15 mouse cellular contexts compared by ENCODE assay signal in genomic region chr11:96743000-96743399, GRCm38 (mm10). TPM values are rescaled to one million over a fixed set of nuclear protein-coding genes. Genes with fewer than 3 reads are reported as not detected.
DNase-seq lines count a peak whose midpoint lies in the region; ATAC-seq lines count a peak whose summit lies in the region.
"Had no signal": no experiment of that assay in that cellular context is flagged by ENCODE, and none has a peak within 500 bp of the region (broad histone marks: within the 10 kb centered on the region; RNA-seq: fewer than 3 reads in every experiment).

No protein-coding gene starts in this region.

- peak overlapping the region; percentile 46; the same call in 1 of the 2 replicates for H3K27ac ChIP-seq in forebrain, embryonic 11.5 days (ENCODE audit: low read depth, low read length)
- no peak overlapping the region for H3K27ac ChIP-seq in forebrain, embryonic 15.5 days (replicated peaks)
- H3K27ac ChIP-seq in neural tube, embryonic 11.5 days (ENCODE audit: low read depth, low read length) = peak overlapping the region; percentile 77
- H3K27ac ChIP-seq in hindbrain, embryonic 16.5 days (ENCODE audit: low read depth, low read length) = peak overlapping the region; percentile 81
- H3K27ac ChIP-seq in neural tube, embryonic 15.5 days (replicated peaks) = peak overlapping the region; percentile 92
- H3K27ac ChIP-seq: heart, embryonic 15.5 days had no signal

- H3K4me3 ChIP-seq in forebrain, embryonic 11.5 days (ENCODE audit: low read depth, low read length) = no peak overlapping the region
- no peak overlapping the region for H3K4me3 ChIP-seq in forebrain, embryonic 15.5 days
- H3K4me3 ChIP-seq in neural tube, embryonic 11.5 days (ENCODE audit: low read depth, low read length) = no peak overlapping the region
- no peak overlapping the region for H3K4me3 ChIP-seq in hindbrain, embryonic 16.5 days (ENCODE audit: low read length)
- H3K4me3 ChIP-seq in neural tube, embryonic 15.5 days (replicated peaks) = no peak overlapping the region
- H3K4me3 ChIP-seq: heart, embryonic 15.5 days had no signal

- no peak for ATAC-seq in forebrain, embryonic 11.5 days (replicated peaks; ENCODE audit: low FRiP score)
- ATAC-seq in forebrain, embryonic 15.5 days (replicated peaks) = no peak
- ATAC-seq in neural tube, embryonic 11.5 days (ENCODE audit: insufficient read depth, low FRiP score, low TSS enrichment) = no peak
- ATAC-seq in hindbrain, embryonic 16.5 days = peak; percentile 38
- ATAC-seq in neural tube, embryonic 15.5 days (ENCODE audit: low FRiP score) = 0 out of 2 replicates have a peak, but pooled peaks have one; percentile 12

- DNase-seq in forebrain, embryonic 11.5 days (ENCODE audit: low spot score) = no peak
- peak; percentile 63 for DNase-seq in neural tube, embryonic 11.5 days (ENCODE audit: low spot score)
- no peak for DNase-seq in neural tube, embryonic 10.5 days (ENCODE audit: extremely low spot score, low spot score)
- DNase-seq in cerebellum, adult 18-20 months = no peak
- no peak for DNase-seq in heart, adult 11 months
- DNase-seq: cerebellum, postnatal 14 days; kidney, adult 11 months; liver; retina, postnatal 1 day; thymus, postnatal 36 days had no signal

- H3K4me2 ChIP-seq in forebrain, embryonic 11.5 days (ENCODE audit: low read depth, low read length, severe bottlenecking) = no peak overlapping the region
- H3K4me2 ChIP-seq in forebrain, embryonic 15.5 days (replicated peaks) = no peak overlapping the region
- no peak overlapping the region for H3K4me2 ChIP-seq in neural tube, embryonic 11.5 days (ENCODE audit: low read depth)
- H3K4me2 ChIP-seq in hindbrain, embryonic 16.5 days (ENCODE audit: low read length) = peak overlapping the region; percentile 2
- peak overlapping the region; percentile 46 for H3K4me2 ChIP-seq in neural tube, embryonic 15.5 days
- H3K4me2 ChIP-seq: heart, embryonic 15.5 days had no signal

- no peak overlapping the region; the same call in 1 of the 2 replicates for H3K9ac ChIP-seq in forebrain, embryonic 11.5 days (ENCODE audit: low read length)
- H3K9ac ChIP-seq in forebrain, embryonic 15.5 days (replicated peaks) = no peak overlapping the region
- peak overlapping the region; percentile 16 for H3K9ac ChIP-seq in neural tube, embryonic 11.5 days (ENCODE audit: low read length)
- H3K9ac ChIP-seq in hindbrain, embryonic 16.5 days (ENCODE audit: low read depth, low read length) = peak overlapping the region; percentile 11
- peak overlapping the region; percentile 30; the same call in 1 of the 2 replicates for H3K9ac ChIP-seq in neural tube, embryonic 15.5 days (replicated peaks)
- H3K9ac ChIP-seq: heart, embryonic 15.5 days had no signal

- no peaks in the 10 kb centered on the region for H3K36me3 ChIP-seq in forebrain, embryonic 11.5 days (ENCODE audit: control insufficient read depth, insufficient read depth, low read length)
- H3K36me3 ChIP-seq in forebrain, embryonic 15.5 days = no peaks in the 10 kb centered on the region
- no peaks in the 10 kb centered on the region for H3K36me3 ChIP-seq in neural tube, embryonic 11.5 days (ENCODE audit: control insufficient read depth, insufficient read depth, low read length)
- no peaks in the 10 kb centered on the region for H3K36me3 ChIP-seq in hindbrain, embryonic 16.5 days (ENCODE audit: control insufficient read depth, insufficient read depth, low read length)
- H3K36me3 ChIP-seq in neural tube, embryonic 15.5 days = no peaks in the 10 kb centered on the region
- H3K36me3 ChIP-seq: G1E; heart, embryonic 15.5 days had no signal

- H3K9me3 ChIP-seq in forebrain, embryonic 11.5 days (ENCODE audit: control insufficient read depth, low read length) = no peaks in the 10 kb centered on the region
- no peaks in the 10 kb centered on the region for H3K9me3 ChIP-seq in forebrain, embryonic 15.5 days
- H3K9me3 ChIP-seq in neural tube, embryonic 11.5 days (ENCODE audit: control insufficient read depth, low read length) = no peaks in the 10 kb centered on the region
- no peaks in the 10 kb centered on the region for H3K9me3 ChIP-seq in hindbrain, embryonic 16.5 days (ENCODE audit: control insufficient read depth, low read length)
- no peaks in the 10 kb centered on the region for H3K9me3 ChIP-seq in neural tube, embryonic 15.5 days (replicated peaks)
- H3K9me3 ChIP-seq: G1E; heart, embryonic 15.5 days had no signal

- WGBS in forebrain, embryonic 11.5 days = 48% methylated on average over 11 of the region's 11 CpGs
- 22% methylated on average over 11 of the region's 11 CpGs for WGBS in forebrain, embryonic 15.5 days
- WGBS in neural tube, embryonic 11.5 days = 38% methylated on average over 11 of the region's 11 CpGs
- 26% methylated on average over 11 of the region's 11 CpGs for WGBS in hindbrain, embryonic 16.5 days
- 10% methylated on average over 11 of the region's 11 CpGs for WGBS in neural tube, embryonic 15.5 days

- peaks cover 17% of the 10 kb centered on the region for H3K27me3 ChIP-seq in forebrain, embryonic 11.5 days (ENCODE audit: control insufficient read depth, insufficient read depth, low read length)
- peaks cover 43% of the 10 kb centered on the region for H3K27me3 ChIP-seq in forebrain, embryonic 15.5 days
- no peaks in the 10 kb centered on the region for H3K27me3 ChIP-seq in neural tube, embryonic 11.5 days (ENCODE audit: control insufficient read depth, insufficient read depth, low read length)
- no peaks in the 10 kb centered on the region for H3K27me3 ChIP-seq in hindbrain, embryonic 16.5 days (replicated peaks; ENCODE audit: control insufficient read depth, insufficient read depth, low read length)
- H3K27me3 ChIP-seq in neural tube, embryonic 15.5 days (replicated peaks) = no peaks in the 10 kb centered on the region

- H3K4me1 ChIP-seq in forebrain, embryonic 11.5 days (replicated peaks; ENCODE audit: control insufficient read depth, insufficient read depth, low read length) = peaks cover 22% of the 10 kb centered on the region
- H3K4me1 ChIP-seq in forebrain, embryonic 15.5 days = peaks cover 43% of the 10 kb centered on the region
- H3K4me1 ChIP-seq in neural tube, embryonic 11.5 days (ENCODE audit: control insufficient read depth, insufficient read depth, low read length) = peaks cover 30% of the 10 kb centered on the region
- H3K4me1 ChIP-seq in hindbrain, embryonic 16.5 days (ENCODE audit: control insufficient read depth, insufficient read depth, low read depth, low read length) = peaks cover 14% of the 10 kb centered on the region
- peaks cover 74% of the 10 kb centered on the region for H3K4me1 ChIP-seq in neural tube, embryonic 15.5 days
- H3K4me1 ChIP-seq: heart, embryonic 15.5 days had no signal

RNA-seq across cellular contexts. Expression of gene Snx11, which starts 34.4 kb away (rescaled TPM):
- 17.5 and 26.9 TPM in 2 replicates for polyA plus RNA-seq in forebrain, embryonic 11.5 days (2014; fragmentation: Nextera tagmentation; extraction: Ambion mirVana)
- 45.4 and 45.8 TPM in 2 replicates for polyA plus RNA-seq in forebrain, embryonic 15.5 days (2015; fragmentation: Nextera tagmentation; extraction: Ambion mirVana)
- 19.9 and 20.9 TPM in 2 replicates for polyA plus RNA-seq in neural tube, embryonic 11.5 days (2014; fragmentation: Nextera tagmentation; extraction: Ambion mirVana)
- 52.2 and 55.9 TPM in 2 replicates for polyA plus RNA-seq in hindbrain, embryonic 16.5 days (2015; fragmentation: Nextera tagmentation; extraction: Ambion mirVana)
- polyA plus RNA-seq in neural tube, embryonic 15.5 days (2015; fragmentation: Nextera tagmentation; extraction: Ambion mirVana) = 70.4 and 81.7 TPM in 2 replicates

RNA-seq across cellular contexts. Expression of gene Cbx1, which starts 45.9 kb away (rescaled TPM):
- 140 and 150 TPM in 2 replicates for polyA plus RNA-seq in forebrain, embryonic 11.5 days (2014; fragmentation: Nextera tagmentation; extraction: Ambion mirVana)
- 102 and 108 TPM in 2 replicates for polyA plus RNA-seq in forebrain, embryonic 15.5 days (2015; fragmentation: Nextera tagmentation; extraction: Ambion mirVana)
- 133 and 135 TPM in 2 replicates for polyA plus RNA-seq in neural tube, embryonic 11.5 days (2014; fragmentation: Nextera tagmentation; extraction: Ambion mirVana)
- polyA plus RNA-seq in hindbrain, embryonic 16.5 days (2015; fragmentation: Nextera tagmentation; extraction: Ambion mirVana) = 51.6 and 52.0 TPM in 2 replicates
- polyA plus RNA-seq in neural tube, embryonic 15.5 days (2015; fragmentation: Nextera tagmentation; extraction: Ambion mirVana) = 60.9 and 69.5 TPM in 2 replicates

Comparison
In these comparisons a context has a peak if more than half of its experiments do, and no peak if none do; other contexts are left out.
1. ATAC-seq: peak in hindbrain, embryonic 16.5 days (single experiment) and neural tube, embryonic 15.5 days (single experiment); none in forebrain, embryonic 11.5 days (single experiment), forebrain, embryonic 15.5 days (single experiment) and neural tube, embryonic 11.5 days (single experiment).
2. H3K4me2 ChIP-seq: peak in hindbrain, embryonic 16.5 days (single experiment) and neural tube, embryonic 15.5 days (single experiment); none in forebrain, embryonic 11.5 days (single experiment), forebrain, embryonic 15.5 days (single experiment) and neural tube, embryonic 11.5 days (single experiment).
3. H3K9ac ChIP-seq: peak in neural tube, embryonic 11.5 days (single experiment), hindbrain, embryonic 16.5 days (single experiment) and neural tube, embryonic 15.5 days (single experiment); none in forebrain, embryonic 11.5 days (single experiment) and forebrain, embryonic 15.5 days (single experiment).